Mouse (Mus musculus) kidney, embryonic 14.5 days (tissue): Measurements from ENCODE around the gene Gpx5. TPM values are rescaled to one million over a fixed set of nuclear protein-coding genes. Genes with fewer than 3 reads are reported as not detected.

Experiments used
- ATAC-seq: fragments of 200-750 bp; cut with Nextera tagmentation; 2 replicates; pipeline ENCODE4 v1.8.0; 2017; ENCODE audit warnings: moderate number of reproducible peaks, mild to moderate bottlenecking, moderate TSS enrichment, moderate library complexity; ENCODE audit not compliant: low FRiP score, low TSS enrichment
- H3K27ac ChIP-seq: fragments of 300-500 bp; sonication (generic); 2 replicates; pipeline ENCODE4 v1.5.1; 2014; ENCODE audit warnings: low read depth, mild to moderate bottlenecking, low read length, moderate library complexity, mixed read lengths
- H3K27me3 ChIP-seq: fragments of 300-500 bp; sonication (generic); 2 replicates; pipeline ENCODE4 v1.6.1; 2014; ENCODE audit warnings: mild to moderate bottlenecking, low read length; ENCODE audit not compliant: control insufficient read depth, insufficient read depth
- H3K36me3 ChIP-seq: fragments of 300-500 bp; sonication (generic); 2 replicates; pipeline ENCODE4 v1.6.1; 2014; ENCODE audit warnings: low read length, mixed read lengths; ENCODE audit not compliant: control insufficient read depth, insufficient read depth
- H3K4me1 ChIP-seq: fragments of 300-500 bp; sonication (generic); 2 replicates; pipeline ENCODE4 v1.6.1; 2014; ENCODE audit warnings: low read length, mixed read lengths; ENCODE audit not compliant: control insufficient read depth, insufficient read depth
- H3K4me2 ChIP-seq: fragments of 300-500 bp; sonication (generic); replicated peaks from 2 replicates; pipeline ENCODE4 v1.6.1; 2014; ENCODE audit warnings: low read depth, mild to moderate bottlenecking, low read length
- H3K4me3 ChIP-seq: fragments of 300-500 bp; sonication (generic); 2 replicates; pipeline ENCODE4 v1.5.1; 2014; ENCODE audit warnings: mild to moderate bottlenecking, low read length
- H3K9ac ChIP-seq: fragments of 300-500 bp; sonication (generic); 2 replicates; pipeline ENCODE4 v1.6.1; 2014; ENCODE audit warnings: low read depth, mild to moderate bottlenecking, low read length, moderate library complexity
- H3K9me3 ChIP-seq: fragments of 300-500 bp; sonication (generic); 2 replicates; pipeline ENCODE4 v1.6.1; 2016; ENCODE audit warnings: low read length; ENCODE audit not compliant: control insufficient read depth
- WGBS: fragments of 180-500 bp; shearing (Covaris S2); extraction: QIAGEN DNeasy Blood & Tissue Kit; methylation state at CpG from one replicate; pipeline ENCODE4 v1.1.7; 2014; 5-methylcytosine and 5-hydroxymethylcytosine counted together
- polyA plus RNA-seq: library from polyadenylated mRNA; unstranded; fragments of >200 nt; fragmentation: Nextera tagmentation; extraction: Ambion mirVana; gene quantifications from 2 replicates; pipeline ENCODE4 v1.2.1, GENCODE M21; 2014

Gene Gpx5
- polyA plus RNA-seq, 1 experiment from 2014 or later = not detected

- peak overlapping the region; percentile 72 for H3K4me2 ChIP-seq
- 1% methylated on average over 18 of the region's 18 CpGs for WGBS
- H3K27ac ChIP-seq = no peak overlapping the region
- peak; percentile 88 for ATAC-seq
- H3K9ac ChIP-seq = 0 out of 2 replicates have a peak overlapping the region, but pooled peaks have one; percentile 23
- H3K27me3 ChIP-seq = no peaks in the 10 kb centered on the region
- H3K9me3 ChIP-seq = no peaks in the 10 kb centered on the region
- H3K4me3 ChIP-seq = peak overlapping the region; percentile 40
- peaks cover 7% of the 10 kb centered on the region; the same call in 1 of the 2 replicates for H3K4me1 ChIP-seq
- no peaks in the 10 kb centered on the region for H3K36me3 ChIP-seq
Observed at GRCm38 (mm10) chr13:21259677-21260113, 32.8 kb downstream of the Gpx5 start.

GRCm38 (mm10) chr13:21259171-21259631, 33.3 kb downstream of the Gpx5 start:
- no peaks in the 10 kb centered on the region for H3K27me3 ChIP-seq
- peak overlapping the region; percentile 23; the same call in 1 of the 2 replicates for H3K9ac ChIP-seq
- peak overlapping the region; percentile 40 for H3K4me3 ChIP-seq
- peak overlapping the region; percentile 72 for H3K4me2 ChIP-seq
- no peak overlapping the region for H3K27ac ChIP-seq
- peaks cover 7% of the 10 kb centered on the region; the same call in 1 of the 2 replicates for H3K4me1 ChIP-seq
- no peaks in the 10 kb centered on the region for H3K9me3 ChIP-seq
- ATAC-seq = no peak
- under 1% methylated on average over 15 of the region's 15 CpGs for WGBS
- no peaks in the 10 kb centered on the region for H3K36me3 ChIP-seq

GRCm38 (mm10) chr13:21258524-21258923, 34.0 kb downstream of the Gpx5 start:
- Histone ChIP-seq H3K9me3 (no peaks in the 10 kb centered on the region), H3K4me2 (peak overlapping the region; percentile 72), H3K4me3 (peak overlapping the region; percentile 40), H3K36me3 (no peaks in the 10 kb centered on the region), H3K27ac (no peak overlapping the region), H3K9ac (peak overlapping the region; percentile 23; the same call in 1 of the 2 replicates), H3K27me3 (no peaks in the 10 kb centered on the region), H3K4me1 (peaks cover 6% of the 10 kb centered on the region; the same call in 1 of the 2 replicates)
- WGBS = 10% methylated on average over 6 of the region's 6 CpGs
- no peak for ATAC-seq

- Histone ChIP-seq H3K36me3 (no peaks in the 10 kb centered on the region), H3K27me3 (no peaks in the 10 kb centered on the region), H3K4me2 (peak overlapping the region; percentile 67), H3K9me3 (no peaks in the 10 kb centered on the region), H3K27ac (no peak overlapping the region), H3K9ac (peak overlapping the region; percentile 54), H3K4me1 (peaks cover 6% of the 10 kb centered on the region; the same call in 1 of the 2 replicates), H3K4me3 (peak overlapping the region; percentile 59)
- peak; percentile 88 for ATAC-seq
- WGBS = 2% methylated on average over 16 of the region's 16 CpGs
Observed at GRCm38 (mm10) chr13:21253986-21254385, 38.5 kb downstream of the Gpx5 start.

- Histone ChIP-seq H3K27ac (no peak overlapping the region), H3K4me1 (0 out of 2 replicates have a peak, but pooled peaks cover 3% of the 10 kb centered on the region), H3K4me3 (peak overlapping the region; percentile 59), H3K36me3 (no peaks in the 10 kb centered on the region), H3K4me2 (peak overlapping the region; percentile 67), H3K9me3 (no peaks in the 10 kb centered on the region), H3K9ac (peak overlapping the region; percentile 54), H3K27me3 (no peaks in the 10 kb centered on the region)
- WGBS = under 1% methylated on average over 12 of the region's 12 CpGs
- 0 out of 2 replicates have a peak, but pooled peaks have one; percentile 36 for ATAC-seq
Observed at GRCm38 (mm10) chr13:21253569-21253968, 39.0 kb downstream of the Gpx5 start.

- no peaks in the 10 kb centered on the region for H3K27me3 ChIP-seq
- H3K4me2 ChIP-seq = peak overlapping the region; percentile 67
- no peak overlapping the region for H3K27ac ChIP-seq
- ATAC-seq = no peak
- 24% methylated on average over 5 of the region's 5 CpGs for WGBS
- H3K4me1 ChIP-seq = 0 out of 2 replicates have a peak, but pooled peaks cover 3% of the 10 kb centered on the region
- peak overlapping the region; percentile 59 for H3K4me3 ChIP-seq
- H3K9me3 ChIP-seq = no peaks in the 10 kb centered on the region
- H3K9ac ChIP-seq = no peak overlapping the region
- H3K36me3 ChIP-seq = no peaks in the 10 kb centered on the region
Observed at GRCm38 (mm10) chr13:21253040-21253439, 39.5 kb downstream of the Gpx5 start.

- WGBS = 49% methylated on average over 9 of the region's 9 CpGs
- ATAC-seq = no peak
Observed at GRCm38 (mm10) chr13:21250074-21250681, 42.4 kb downstream of the Gpx5 start.

GRCm38 (mm10) chr13:21249022-21249421, 43.5 kb downstream of the Gpx5 start:
- Histone ChIP-seq H3K9me3 (no peaks in the 10 kb centered on the region), H3K9ac (no peak overlapping the region), H3K36me3 (no peaks in the 10 kb centered on the region), H3K4me3 (no peak overlapping the region), H3K4me1 (0 out of 2 replicates have a peak, but pooled peaks cover 3% of the 10 kb centered on the region), H3K27ac (no peak overlapping the region), H3K27me3 (0 out of 2 replicates have a peak, but pooled peaks cover 3% of the 10 kb centered on the region), H3K4me2 (no peak overlapping the region)
- WGBS = 23% methylated on average over 4 of the region's 4 CpGs
- ATAC-seq = no peak

More at GRCm38 (mm10) chr13:21250074-21250681, 42.4 kb downstream of the Gpx5 start:
- H3K9ac ChIP-seq = no peak overlapping the region
- no peak overlapping the region for H3K27ac ChIP-seq
- no peaks in the 10 kb centered on the region for H3K27me3 ChIP-seq
- no peak overlapping the region for H3K4me2 ChIP-seq
- no peaks in the 10 kb centered on the region for H3K36me3 ChIP-seq
- H3K4me1 ChIP-seq = 0 out of 2 replicates have a peak, but pooled peaks cover 3% of the 10 kb centered on the region
- H3K4me3 ChIP-seq = no peak overlapping the region
- H3K9me3 ChIP-seq = no peaks in the 10 kb centered on the region

GRCm38 (mm10) chr13:21246276-21246675, 46.3 kb downstream of the Gpx5 start:
- Histone ChIP-seq H3K4me2 (no peak overlapping the region), H3K4me3 (no peak overlapping the region), H3K27me3 (peaks cover 3% of the 10 kb centered on the region; the same call in 1 of the 2 replicates), H3K9me3 (no peaks in the 10 kb centered on the region), H3K36me3 (no peaks in the 10 kb centered on the region), H3K9ac (no peak overlapping the region), H3K27ac (no peak overlapping the region), H3K4me1 (0 out of 2 replicates have a peak, but pooled peaks cover 4% of the 10 kb centered on the region)
- ATAC-seq = no peak
- WGBS = 41% methylated on average over 2 of the region's 2 CpGs
